ENCODE assay signal across 8 mouse cellular contexts in the genomic region with DNA sequence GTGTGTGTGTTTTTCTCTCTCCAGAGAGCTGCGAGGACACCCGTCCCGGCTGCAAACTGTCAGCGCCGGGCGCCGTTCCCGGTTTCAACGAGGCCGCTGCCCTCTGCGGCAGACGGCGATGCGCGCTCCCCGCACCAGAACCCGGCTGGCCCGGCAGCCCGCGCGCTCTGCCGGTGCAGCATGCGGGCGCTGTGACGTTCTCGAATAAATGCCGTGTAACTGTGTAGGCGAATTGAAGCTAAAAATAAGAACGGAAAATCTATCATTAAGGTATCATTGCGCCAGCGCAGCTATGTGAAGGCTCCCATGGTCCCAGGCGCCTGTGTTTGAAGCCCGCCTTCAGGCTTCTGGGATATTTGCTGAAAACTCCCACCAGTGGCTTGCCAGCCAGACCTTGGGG. TPM values are rescaled to one million over a fixed set of nuclear protein-coding genes. Genes with fewer than 3 reads are reported as not detected.
DNase-seq lines count a peak whose midpoint lies in the region; ATAC-seq and TF ChIP-seq lines count a peak whose summit lies in the region.

No protein-coding gene starts in this region.

- H3K27ac ChIP-seq in kidney, embryonic 15.5 days, result no peak overlapping the region
- peak overlapping the region; percentile 71 for H3K27ac ChIP-seq in cerebellum, adult 2 months (ENCODE audit: insufficient read depth, low read length)
- no peak overlapping the region for H3K27ac ChIP-seq in liver, embryonic 16.5 days (ENCODE audit: low read length)

- H3K4me1 ChIP-seq in kidney, embryonic 15.5 days, result peaks cover 27% of the 10 kb centered on the region
- H3K4me1 ChIP-seq in cerebellum, adult 2 months (ENCODE audit: control insufficient read depth, insufficient read depth, low read length), result no peaks in the 10 kb centered on the region
- H3K4me1 ChIP-seq in liver, embryonic 16.5 days (ENCODE audit: control insufficient read depth, low read depth, low read length), result peaks cover 3% of the 10 kb centered on the region; the same call in 1 of the 2 replicates

- no peaks in the 10 kb centered on the region for H3K9me3 ChIP-seq in kidney, embryonic 15.5 days (replicated peaks)
- no peaks in the 10 kb centered on the region for H3K9me3 ChIP-seq in liver, embryonic 16.5 days (replicated peaks; ENCODE audit: control insufficient read depth, low read length)

- TF ChIP-seq POLR2A in cerebellum, adult 2 months (IDR thresholded peaks at IDR 0.05; ENCODE audit: borderline replicate concordance, insufficient read depth, low read length), result no peak

- H3K4me3 ChIP-seq in kidney, embryonic 15.5 days (replicated peaks), result peak overlapping the region; percentile 51
- peak overlapping the region; percentile 72 for H3K4me3 ChIP-seq in cerebellum, adult 2 months (replicated peaks; ENCODE audit: insufficient read depth, low read depth, low read length)
- peak overlapping the region; percentile 8; the same call in 1 of the 2 replicates for H3K4me3 ChIP-seq in liver, embryonic 16.5 days (ENCODE audit: low read depth, low read length)

- peaks cover 88% of the 10 kb centered on the region for H3K27me3 ChIP-seq in kidney, embryonic 15.5 days
- no peaks in the 10 kb centered on the region for H3K27me3 ChIP-seq in cerebellum, adult 2 months (ENCODE audit: control insufficient read depth, insufficient read depth, low read length)
- H3K27me3 ChIP-seq in liver, embryonic 16.5 days (ENCODE audit: control insufficient read depth, insufficient read depth, low read depth, low read length), result peaks cover 58% of the 10 kb centered on the region

- no peaks in the 10 kb centered on the region for H3K36me3 ChIP-seq in kidney, embryonic 15.5 days
- no peaks in the 10 kb centered on the region for H3K36me3 ChIP-seq in liver, embryonic 16.5 days (ENCODE audit: control insufficient read depth, insufficient read depth)

- whole genome bisulfite sequencing in kidney, embryonic 15.5 days, result under 1% methylated on average over 30 of the region's 33 CpGs
- WGBS in cerebellum, adult 2 months, result under 1% methylated on average over 33 of the region's 33 CpGs
- WGBS in liver, embryonic 16.5 days (ENCODE audit: insufficient replicate concordance), result 2% methylated on average over 33 of the region's 33 CpGs

- no peak overlapping the region for H3K9ac ChIP-seq in kidney, embryonic 15.5 days
- no peak overlapping the region for H3K9ac ChIP-seq in liver, embryonic 16.5 days (ENCODE audit: low read depth, low read length)

- H3K4me2 ChIP-seq in kidney, embryonic 15.5 days, result peak overlapping the region; percentile 92
- peak overlapping the region; percentile 27; the same call in 1 of the 2 replicates for H3K4me2 ChIP-seq in liver, embryonic 16.5 days (ENCODE audit: low read depth, low read length)

- no peak for DNase-seq in kidney, postnatal 25 days
- peak; percentile 77 to 79 for DNase-seq in cerebellum, adult 2 months
- DNase-seq in frontal cortex, postnatal 10 days (ENCODE audit: low spot score in 2 of 2), result peak; percentile 35 to 45
- DNase-seq in kidney, postnatal 4 days, result peak; percentile 67 to 72
- peak; percentile 56 to 60 for DNase-seq in right cerebral cortex, postnatal 36 days (ENCODE audit: low spot score in 2 of 2)
- DNase-seq in ovary, postnatal 10 days (ENCODE audit: low spot score), result no peak

- ATAC-seq in kidney, embryonic 15.5 days (replicated peaks; ENCODE audit: low FRiP score), result no peak
- ATAC-seq in liver, embryonic 16.5 days (ENCODE audit: low read depth), result no peak

- no peak for TF ChIP-seq CTCF in cerebellum, adult 2 months (IDR thresholded peaks at IDR 0.05; ENCODE audit: borderline replicate concordance, insufficient read depth, low read depth, low read length)

RNA-seq across cellular contexts. Expression of a gene that starts 1.1 kb away (rescaled TPM):
- polyA plus RNA-seq in kidney, embryonic 15.5 days (2015; fragmentation: Nextera tagmentation; extraction: Ambion mirVana), result 0.08 and 0.14 TPM in 2 replicates
- 168 and 172 TPM in 2 replicates for polyA plus RNA-seq in cerebellum, adult 2 months (2012; rRNA removed)
- polyA plus RNA-seq in liver, embryonic 16.5 days (2015; fragmentation: Nextera tagmentation; extraction: Ambion mirVana), result 0.02 TPM in 1 of 2 replicates, not detected in the other

Comparison
In these comparisons a context has a peak if more than half of its experiments do, and no peak if none do; other contexts are left out.
1. DNase-seq: peak in cerebellum, adult 2 months (2 of 2), frontal cortex, postnatal 10 days (2 of 2), kidney, postnatal 4 days (2 of 2) and right cerebral cortex, postnatal 36 days (2 of 2); none in kidney, postnatal 25 days (0 of 2) and ovary, postnatal 10 days (single experiment).
2. H3K4me3 ChIP-seq: peak in every context shown above with its lines; median percentile 72 in cerebellum, adult 2 months; 51 in kidney, embryonic 15.5 days; 8 in liver, embryonic 16.5 days.
3. RNA of a gene that starts 1.1 kb away (polyA plus RNA-seq): 168 to 172 TPM in cerebellum, adult 2 months; 0.08 to 0.14 TPM in kidney, embryonic 15.5 days and 0.02 TPM in liver, embryonic 16.5 days; every median in the first group is over 100 times any median in the second.